Mouse (Mus musculus) left cerebral cortex, postnatal 4 days (tissue): ENCODE measurements around the gene App. TPM values are rescaled to one million over a fixed set of nuclear protein-coding genes. Genes with fewer than 3 reads are reported as not detected.
A peak's percentile ranks its signal among the peaks of the same experiment; 100 is the strongest.

Experiments used
- DNase-seq: peaks from one replicate; pipeline ENCODE4 v3.0.0-alpha.2; 2022
- intact Hi-C: fragments of 180-260 bp; cut with DNase I; formaldehyde crosslinking; loops from one replicate; pipeline ENCODE4 v1.15.1; 2025
- total RNA-seq, 2 experiments: library from RNA; stranded (reverse); gene quantifications; 2 replicates each; pipeline ENCODE4 v1.2.3; 2021

App gene
- total RNA-seq: 100 to 1,000 TPM; 652 to 726 TPM

DNA sequence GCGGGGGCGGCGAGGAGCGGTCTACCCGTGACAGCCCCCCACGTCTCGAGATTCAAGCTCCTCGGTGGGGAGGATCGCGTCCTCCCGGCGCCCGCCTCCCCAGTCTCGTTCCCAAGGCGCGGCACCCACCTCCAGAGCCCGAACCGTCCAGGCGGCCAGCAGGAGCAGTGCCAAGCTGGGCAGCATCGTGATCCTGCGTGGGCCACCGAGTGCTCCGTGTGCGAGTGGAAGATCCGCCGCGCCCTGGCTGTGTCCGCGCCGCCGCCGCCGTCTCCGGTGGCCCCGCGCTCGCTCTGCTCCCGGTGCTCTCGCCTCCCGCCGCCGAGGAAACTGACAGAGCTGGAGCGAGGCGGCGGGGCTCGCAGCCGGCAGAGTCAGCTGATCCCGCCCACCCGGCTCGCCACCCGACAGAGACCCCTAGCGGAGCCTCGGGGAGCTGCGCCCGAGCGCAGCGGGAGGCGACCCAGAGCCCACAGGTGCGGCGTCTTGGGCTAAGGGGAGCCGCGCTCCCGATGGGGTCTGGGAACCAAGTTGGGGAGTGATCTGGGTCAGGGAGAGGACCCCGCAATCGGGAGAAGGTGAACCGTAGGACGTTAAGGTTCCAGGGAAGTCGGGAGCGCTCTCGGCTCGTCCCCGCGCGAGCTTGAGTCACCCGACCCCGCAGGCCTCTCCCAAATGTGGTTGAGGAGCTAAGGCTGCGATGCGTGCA is at the start of gene App:
Gene App (minus strand): TSS at position 394 of the 709 bp plus-strand sequence.
- DNase-seq: peak; percentile 91
- intact Hi-C loops: loop anchor here (2.0 to 5.0 kb wide), 2 partner anchors 83 to 504 kb away; no protein-coding TSS in a partner anchor

DNA sequence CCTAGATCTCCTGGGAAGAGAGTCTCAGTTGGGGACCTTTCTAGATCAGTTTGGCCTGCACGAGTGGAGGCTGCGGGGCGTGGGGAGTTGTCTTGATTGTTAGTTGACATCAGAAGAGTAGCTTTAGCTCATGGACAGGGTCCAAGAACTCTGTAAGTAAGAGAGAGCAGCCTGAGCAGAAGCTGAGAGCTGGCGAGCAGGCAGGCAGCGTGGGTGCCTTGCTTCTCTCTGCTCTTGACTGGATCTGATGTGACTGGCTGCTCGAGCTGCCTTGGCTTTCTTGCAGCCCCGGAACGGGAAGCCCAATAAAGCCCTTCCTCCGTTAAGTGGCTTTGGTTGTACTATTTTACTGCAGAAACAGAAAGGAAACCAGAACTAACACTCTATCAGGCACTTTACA is 42.3 kb upstream of the App start:
- DNase-seq: no peak
- intact Hi-C loops: no loop called here

GRCm38 (mm10) chr16:85215173-85215572 is 41.6 kb upstream of the App start:
- DNase-seq: no peak

DNA sequence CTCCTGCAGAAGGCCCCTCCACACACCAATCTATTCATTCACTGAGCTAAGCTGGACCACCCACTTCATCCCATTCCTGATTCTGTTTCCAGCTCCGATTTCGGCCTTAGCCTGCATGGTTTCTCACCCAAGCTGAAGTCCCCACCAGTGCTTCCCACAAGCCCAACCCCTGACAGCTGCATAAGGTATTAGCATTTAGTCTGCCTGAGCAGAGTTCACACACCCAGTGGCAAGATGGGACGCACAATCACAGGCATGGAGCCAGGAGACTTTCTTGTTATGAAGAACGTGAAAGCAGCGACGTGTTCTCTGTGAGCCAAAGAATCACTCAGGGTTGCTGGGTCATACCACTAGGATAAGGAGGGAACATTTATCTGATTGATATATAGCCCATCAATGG is 22.1 kb upstream of the App start:
- DNase-seq: peak; percentile 11
- intact Hi-C loops: no loop called here

More at GRCm38 (mm10) chr16:85215173-85215572, 41.6 kb upstream of the App start:
- intact Hi-C loops: no loop called here

DNA sequence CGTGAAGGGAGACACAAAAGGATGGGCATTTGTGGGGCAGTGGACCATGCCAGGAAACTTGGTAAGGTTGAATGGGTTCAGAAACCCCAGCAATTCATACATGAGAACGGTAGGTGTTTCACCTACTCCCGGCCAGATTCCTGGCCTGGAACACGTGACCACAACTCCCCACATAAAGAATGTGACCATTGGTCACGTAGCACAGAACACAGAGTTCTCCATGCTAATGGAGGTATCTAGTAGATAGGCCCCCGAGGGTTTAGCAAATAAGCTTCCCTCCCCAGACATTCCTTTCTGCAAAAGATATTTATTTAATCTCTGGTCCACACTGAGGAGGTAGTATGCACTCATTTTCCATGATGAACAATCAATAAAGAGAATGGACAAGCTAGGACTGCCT is 21.6 kb upstream of the App start:
- intact Hi-C loops: no loop called here
- no peak for DNase-seq

- intact Hi-C loops: no loop called here
- DNase-seq: no peak
Observed at GRCm38 (mm10) chr16:85181502-85181901, 7.9 kb upstream of the App start.

GRCm38 (mm10) chr16:85180710-85181109 is 7.1 kb upstream of the App start:
- no peak for DNase-seq
- intact Hi-C loops: no loop called here

- no peak for DNase-seq
- intact Hi-C loops: no loop called here
Observed at GRCm38 (mm10) chr16:85176666-85177065, 3.1 kb upstream of the App start.

- peak; percentile 48 for DNase-seq
Observed at GRCm38 (mm10) chr16:85172571-85173372, 794 bp downstream of the App start.

DNA sequence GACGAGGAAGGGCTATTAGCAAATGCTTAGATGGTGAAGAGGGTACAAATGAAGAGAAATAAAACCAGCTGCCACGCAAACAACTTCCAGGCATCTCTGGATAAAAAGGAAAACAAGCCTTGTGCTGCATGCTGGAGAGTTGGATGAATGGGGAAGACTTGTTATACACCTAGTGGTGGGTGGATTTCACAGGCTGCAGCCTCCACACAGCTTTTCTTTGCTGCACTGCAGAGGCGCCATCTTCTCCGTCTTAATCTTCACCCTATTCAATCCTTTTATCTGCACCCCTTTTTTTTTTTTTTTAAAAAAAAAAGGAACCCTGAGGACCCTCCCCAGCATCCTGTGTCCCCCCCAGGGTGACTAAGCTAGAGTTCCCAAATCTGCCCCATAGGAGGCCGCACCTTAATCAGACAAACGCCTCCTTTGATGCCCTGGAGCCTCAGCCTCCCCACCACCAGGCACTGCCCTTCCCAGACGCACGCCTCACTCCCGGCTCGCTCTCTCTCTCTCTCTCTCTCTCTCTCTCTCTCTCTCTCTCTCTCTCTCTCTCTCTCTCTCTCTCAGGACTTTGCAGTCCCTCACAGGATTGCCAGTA is 1.5 kb downstream of the App start:
- intact Hi-C loops: loop anchor here (2.0 to 5.0 kb wide), 3 partner anchors 81 to 505 kb away; no protein-coding TSS in a partner anchor
- DNase-seq: peak; percentile 66

More at GRCm38 (mm10) chr16:85172571-85173372, 794 bp downstream of the App start:
- intact Hi-C loops: loop anchor here (2.0 to 5.0 kb wide), 2 partner anchors 82 to 505 kb away; no protein-coding TSS in a partner anchor

GRCm38 (mm10) chr16:85170826-85171510 is 2.6 kb downstream of the App start:
- peak; percentile 14 for DNase-seq
- intact Hi-C loops: loop anchor here (2.0 to 5.0 kb wide), 2 partner anchors 216 to 506 kb away; no protein-coding TSS in a partner anchor

- intact Hi-C loops: no loop called here
- DNase-seq: no peak
Observed at GRCm38 (mm10) chr16:85168821-85169220, 4.7 kb downstream of the App start.

GRCm38 (mm10) chr16:85166205-85166604 is 7.4 kb downstream of the App start:
- intact Hi-C loops: no loop called here
- no peak for DNase-seq

GRCm38 (mm10) chr16:85165631-85166030 is 7.9 kb downstream of the App start:
- intact Hi-C loops: no loop called here
- no peak for DNase-seq

DNA sequence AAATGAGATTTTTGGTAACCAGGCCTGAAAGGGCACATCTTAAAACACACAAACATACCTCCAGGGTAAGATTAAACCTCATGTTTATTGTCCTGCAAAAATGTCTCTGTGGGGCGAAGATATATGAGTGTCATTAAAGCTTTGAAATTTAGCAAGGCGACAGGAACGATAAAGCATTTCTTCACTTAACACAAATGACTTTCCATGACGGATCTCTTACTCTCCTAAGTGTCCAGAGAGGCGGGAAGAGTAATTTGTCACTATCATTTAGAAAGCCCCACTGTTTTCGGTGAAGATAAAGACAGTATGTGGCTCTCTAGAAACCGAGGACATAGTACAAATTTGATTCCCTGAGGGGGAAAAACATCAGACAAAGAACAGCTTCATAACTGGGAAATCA is 8.4 kb downstream of the App start:
- intact Hi-C loops: no loop called here
- no peak for DNase-seq

GRCm38 (mm10) chr16:85162779-85163178 is 10.8 kb downstream of the App start:
- intact Hi-C loops: no loop called here
- DNase-seq: no peak

GRCm38 (mm10) chr16:85160140-85160539 is 13.4 kb downstream of the App start:
- intact Hi-C loops: no loop called here
- DNase-seq: no peak

GRCm38 (mm10) chr16:85157796-85158546 is 15.6 kb downstream of the App start:
- no peak for DNase-seq
- intact Hi-C loops: no loop called here

DNA sequence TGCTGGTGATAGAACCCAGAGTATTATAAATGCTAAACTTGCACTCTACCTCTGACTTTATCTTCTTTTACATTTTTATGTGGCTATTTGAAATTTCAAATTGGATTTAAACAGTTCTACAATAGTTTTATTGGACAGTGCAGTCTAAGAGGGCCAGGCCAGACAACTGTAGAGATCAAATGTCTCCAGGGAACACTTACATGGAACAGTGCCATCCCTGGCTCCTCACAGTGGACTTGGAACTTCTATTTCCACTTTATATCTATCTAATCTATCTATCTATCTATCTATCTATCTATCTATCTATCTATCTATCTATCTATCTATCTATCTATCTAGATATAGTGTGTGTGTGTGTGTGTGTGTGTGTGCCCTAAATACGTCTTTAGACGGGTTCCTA is 16.4 kb downstream of the App start:
- no peak for DNase-seq
- intact Hi-C loops: no loop called here

- intact Hi-C loops: no loop called here
- DNase-seq: no peak
Observed at GRCm38 (mm10) chr16:85155836-85156235, 17.7 kb downstream of the App start.
